Mouse (Mus musculus): ENCODE results near the gene Trim17. TPM values are rescaled to one million over a fixed set of nuclear protein-coding genes. Genes with fewer than 3 reads are reported as not detected.

The Trim17 gene
- polyA plus RNA-seq, 1 experiment from 2014 or later = 0.55 TPM

DNA sequence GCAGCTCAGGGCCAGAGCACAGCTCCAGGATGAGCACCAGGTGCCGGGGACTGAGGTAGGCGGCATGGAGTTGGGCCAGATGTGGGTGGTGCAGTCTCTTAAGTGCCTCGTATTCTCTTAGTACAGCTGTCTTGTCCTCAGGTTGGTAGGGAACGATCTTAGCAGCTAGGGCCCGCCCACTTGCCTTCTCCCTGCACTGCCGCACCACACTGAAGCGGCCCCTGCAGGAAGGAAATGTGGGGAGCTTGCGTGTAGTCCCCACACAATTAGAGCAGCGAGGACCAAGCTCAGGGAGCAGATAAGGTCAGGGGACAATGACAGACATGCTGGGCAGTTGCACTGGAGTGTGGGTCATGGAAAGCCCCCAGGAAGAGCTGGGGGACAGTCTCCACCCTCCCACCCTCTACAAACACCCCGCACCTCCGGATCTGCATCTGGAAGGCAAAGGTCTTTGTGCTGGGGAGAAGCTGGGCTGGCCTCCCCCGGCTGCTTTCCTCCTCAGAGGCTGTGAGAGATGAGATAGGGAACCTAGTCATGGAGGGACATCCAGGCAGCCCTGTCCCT is 41.4 kb downstream of the Trim17 start:
- Histone ChIP-seq H3K4me3 (no peak overlapping the region), H3K4me2 (replicated peaks) (no peak overlapping the region), H3K27ac (no peak overlapping the region), H3K27me3 (peaks cover 28% of the 10 kb centered on the region), H3K9me3 (no peaks in the 10 kb centered on the region), H3K4me1 (peaks cover 10% of the 10 kb centered on the region; the same call in 1 of the 2 replicates), H3K9ac (no peak overlapping the region), H3K36me3 (peaks cover 3% of the 10 kb centered on the region; the same call in 1 of the 2 replicates)
- WGBS = 58% methylated on average over 12 of the region's 12 CpGs
- ATAC-seq (ENCODE audit: insufficient number of reproducible peaks, insufficient read depth, low FRiP score, low TSS enrichment) = no peak

DNA sequence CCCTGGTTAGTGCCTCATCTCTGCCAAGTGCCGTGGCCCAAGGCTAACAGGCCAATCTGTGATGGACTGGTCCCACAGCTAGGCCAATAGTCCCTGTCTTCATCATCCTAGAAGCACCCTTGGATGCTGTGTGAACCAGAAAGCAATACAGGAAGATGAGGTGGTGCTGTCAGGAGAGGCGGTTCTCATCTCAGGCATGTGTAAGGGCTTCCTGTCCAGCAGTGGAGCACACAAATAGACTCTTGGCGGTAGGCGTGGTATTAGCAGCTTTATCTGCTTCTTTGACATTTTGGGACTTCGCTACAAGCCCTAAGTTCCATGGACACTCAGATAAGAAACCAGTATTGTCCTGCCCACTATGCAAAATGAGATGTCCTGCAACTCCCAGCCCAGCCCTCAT is 43.1 kb downstream of the Trim17 start:
- ATAC-seq (ENCODE audit: insufficient number of reproducible peaks, insufficient read depth, low FRiP score, low TSS enrichment) = no peak
- no peak overlapping the region for H3K4me2 ChIP-seq (replicated peaks)
- no peaks in the 10 kb centered on the region for H3K9me3 ChIP-seq
- no peak overlapping the region for H3K9ac ChIP-seq
- no peaks in the 10 kb centered on the region for H3K36me3 ChIP-seq
- WGBS = 82% methylated on average over 5 of the region's 5 CpGs
- H3K4me3 ChIP-seq = no peak overlapping the region
- H3K27ac ChIP-seq = no peak overlapping the region
- H3K27me3 ChIP-seq = peaks cover 28% of the 10 kb centered on the region
- peaks cover 10% of the 10 kb centered on the region; the same call in 1 of the 2 replicates for H3K4me1 ChIP-seq

DNA sequence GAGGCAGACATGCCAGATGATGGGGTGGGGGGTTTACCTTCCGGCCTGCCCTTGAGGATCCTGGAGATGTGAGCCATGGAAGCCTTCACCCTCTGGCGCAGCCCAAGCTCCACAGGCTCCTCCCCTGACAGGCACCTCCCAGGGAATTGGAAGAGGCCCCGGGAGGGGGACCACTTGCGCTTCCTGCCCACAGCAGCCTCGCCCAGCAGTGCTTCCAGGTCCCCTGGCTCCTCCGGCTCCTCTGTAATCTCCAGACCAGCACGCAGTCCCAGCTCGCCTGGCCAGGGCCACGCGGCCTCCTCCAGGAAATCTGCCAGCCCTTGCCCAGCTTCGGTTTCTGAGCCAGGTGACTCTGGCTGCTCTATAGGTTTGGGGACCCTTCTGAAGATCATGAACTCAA is 44.7 kb downstream of the Trim17 start:
- Histone ChIP-seq H3K27ac (no peak overlapping the region), H3K9me3 (no peaks in the 10 kb centered on the region), H3K27me3 (peaks cover 20% of the 10 kb centered on the region), H3K4me1 (peaks cover 7% of the 10 kb centered on the region; the same call in 1 of the 2 replicates), H3K4me3 (no peak overlapping the region), H3K4me2 (replicated peaks) (no peak overlapping the region), H3K9ac (no peak overlapping the region), H3K36me3 (no peaks in the 10 kb centered on the region)
- WGBS = 46% methylated on average over 11 of the region's 11 CpGs
- no peak for ATAC-seq (ENCODE audit: insufficient number of reproducible peaks, insufficient read depth, low FRiP score, low TSS enrichment)

DNA sequence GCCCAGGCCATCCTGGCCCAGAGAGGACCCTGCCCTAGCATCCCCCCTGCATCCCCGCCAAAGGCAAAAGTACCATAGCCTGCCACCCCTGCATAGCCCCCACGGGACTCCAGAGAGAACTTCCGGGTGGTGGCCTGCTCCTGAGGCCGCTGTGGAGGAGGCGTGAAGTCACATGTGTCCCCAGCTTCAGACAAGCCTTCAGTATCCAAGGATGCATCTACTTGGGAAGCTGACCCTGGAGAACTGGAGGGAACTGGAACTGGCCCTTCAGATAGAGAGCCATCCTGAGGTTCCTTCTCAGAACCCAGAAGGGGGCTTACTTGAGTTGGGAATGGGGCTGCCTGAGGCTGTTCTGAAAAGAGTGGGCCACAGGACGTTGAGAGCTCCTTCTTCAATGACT is 45.3 kb downstream of the Trim17 start:
- Histone ChIP-seq H3K27ac (no peak overlapping the region), H3K4me1 (no peaks in the 10 kb centered on the region; the same call in 1 of the 2 replicates), H3K9me3 (no peaks in the 10 kb centered on the region), H3K36me3 (no peaks in the 10 kb centered on the region), H3K9ac (no peak overlapping the region), H3K4me2 (replicated peaks) (no peak overlapping the region), H3K27me3 (peaks cover 13% of the 10 kb centered on the region), H3K4me3 (no peak overlapping the region)
- 64% methylated on average over 6 of the region's 6 CpGs for WGBS
- no peak for ATAC-seq (ENCODE audit: insufficient number of reproducible peaks, insufficient read depth, low FRiP score, low TSS enrichment)

DNA sequence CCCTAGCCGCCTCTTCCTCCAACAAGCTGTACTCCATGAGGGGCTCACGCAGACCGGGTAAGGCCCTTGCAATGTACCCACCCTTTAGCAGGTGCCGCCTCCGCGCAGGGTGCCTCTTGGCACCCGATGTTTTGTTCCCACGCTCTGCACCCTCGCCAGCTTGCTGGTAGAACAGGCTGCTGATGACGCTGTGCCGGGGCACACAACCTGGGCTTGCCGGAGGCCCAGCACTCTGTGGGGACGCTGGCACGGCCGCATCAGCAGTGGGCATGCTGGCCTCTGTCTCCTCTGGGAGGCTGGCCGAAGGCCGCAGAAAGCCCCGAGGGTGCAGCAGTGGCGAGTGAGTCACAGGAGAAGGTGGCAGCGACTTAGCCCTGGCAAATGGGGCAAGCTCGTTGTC is 46.1 kb downstream of the Trim17 start:
- Histone ChIP-seq H3K4me2 (replicated peaks) (no peak overlapping the region), H3K36me3 (no peaks in the 10 kb centered on the region), H3K27me3 (peaks cover 5% of the 10 kb centered on the region; the same call in 1 of the 2 replicates), H3K27ac (no peak overlapping the region), H3K9ac (no peak overlapping the region), H3K4me1 (no peaks in the 10 kb centered on the region), H3K9me3 (no peaks in the 10 kb centered on the region), H3K4me3 (no peak overlapping the region)
- 89% methylated on average over 21 of the region's 21 CpGs for WGBS
- ATAC-seq (ENCODE audit: insufficient number of reproducible peaks, insufficient read depth, low FRiP score, low TSS enrichment) = no peak

DNA sequence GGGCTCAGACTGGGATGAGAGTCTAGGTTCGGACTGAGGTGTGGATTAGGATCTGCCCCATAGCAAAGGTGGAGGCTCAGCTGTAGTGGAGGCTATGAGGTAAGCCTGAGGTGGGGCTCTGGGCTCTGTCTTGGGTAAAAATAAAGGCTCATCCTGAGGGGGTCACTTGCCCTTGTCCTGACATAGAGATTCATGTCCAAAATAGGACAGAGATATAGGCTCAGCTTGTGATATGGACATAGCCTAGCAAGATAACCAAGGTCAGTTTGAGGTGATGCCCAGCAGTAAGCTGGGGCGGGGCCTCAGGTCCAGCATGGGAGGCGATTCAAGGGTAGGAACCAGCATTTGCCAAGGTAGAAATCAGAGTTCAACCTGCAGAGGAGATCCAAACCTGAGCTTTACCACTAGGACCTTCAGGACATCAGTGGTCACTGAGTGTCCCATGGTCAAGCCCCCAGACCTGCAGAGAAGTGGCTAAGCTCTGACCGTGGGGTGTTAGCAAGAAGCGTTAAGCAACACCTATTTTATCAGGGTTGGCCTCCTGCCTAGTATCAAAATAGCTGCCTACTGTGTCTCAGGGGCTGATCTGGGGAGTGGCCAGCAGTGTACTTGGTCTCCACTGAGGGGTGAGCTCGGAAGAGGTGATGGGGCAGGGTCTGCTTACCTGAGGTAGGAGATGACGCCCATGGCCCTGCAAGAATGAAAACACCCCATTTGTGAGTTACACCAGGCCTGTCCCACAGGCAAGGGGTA is 48.0 kb downstream of the Trim17 start:
- H3K4me3 ChIP-seq = no peak overlapping the region
- no peak for ATAC-seq (ENCODE audit: insufficient number of reproducible peaks, insufficient read depth, low FRiP score, low TSS enrichment)
- H3K27me3 ChIP-seq = no peaks in the 10 kb centered on the region
- H3K9me3 ChIP-seq = no peaks in the 10 kb centered on the region
- H3K36me3 ChIP-seq = no peaks in the 10 kb centered on the region
- H3K27ac ChIP-seq = no peak overlapping the region
- H3K4me1 ChIP-seq = no peaks in the 10 kb centered on the region
- no peak overlapping the region for H3K4me2 ChIP-seq (replicated peaks)
- no peak overlapping the region for H3K9ac ChIP-seq
- 80% methylated on average over 7 of the region's 7 CpGs for WGBS

DNA sequence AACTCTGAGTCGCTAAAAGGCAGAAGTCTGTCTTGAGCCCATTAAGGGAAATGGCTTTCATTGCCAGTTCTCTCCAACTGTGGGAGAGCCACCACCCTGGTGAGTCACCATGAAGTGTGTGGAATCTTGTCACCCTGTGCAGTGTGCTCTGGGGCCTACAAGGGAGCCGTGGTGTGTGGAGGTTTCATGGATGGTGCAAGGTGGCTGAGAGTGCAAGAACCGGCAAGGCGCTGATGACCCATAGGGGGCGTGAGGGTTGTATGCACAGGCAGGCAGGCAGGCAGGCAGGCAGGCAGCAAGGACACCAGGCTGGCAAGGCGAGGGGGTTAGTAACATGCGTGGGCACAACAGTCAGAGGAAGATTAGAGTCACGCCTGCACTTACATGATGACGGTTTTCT is 60.6 kb downstream of the Trim17 start:
- Histone ChIP-seq H3K9me3 (no peaks in the 10 kb centered on the region), H3K27ac (no peak overlapping the region), H3K4me1 (no peaks in the 10 kb centered on the region), H3K27me3 (no peaks in the 10 kb centered on the region), H3K36me3 (no peaks in the 10 kb centered on the region), H3K4me3 (no peak overlapping the region), H3K9ac (no peak overlapping the region), H3K4me2 (replicated peaks) (no peak overlapping the region)
- WGBS = 31% methylated on average over 9 of the region's 9 CpGs
- no peak for ATAC-seq (ENCODE audit: insufficient number of reproducible peaks, insufficient read depth, low FRiP score, low TSS enrichment)

Small RNAs within 50 kb of the gene (microRNA-seq; reads per million reads assigned to microRNA genes)
- gene Gm44313 = 0.73 reads per million

Other genes with a start within 250 kb of the Trim17 start
- gene Olfr318, start 230.7 kb upstream of the Trim17 start, polyA plus RNA-seq (2016; fragmentation: Nextera tagmentation; extraction: Ambion mirVana) = not detected in 2 replicates
- not detected in 2 replicates for gene Olfr317, start 215.5 kb upstream of the Trim17 start, polyA plus RNA-seq (2016; fragmentation: Nextera tagmentation; extraction: Ambion mirVana)
- not detected in 2 replicates for gene Olfr316, start 202.0 kb upstream of the Trim17 start, polyA plus RNA-seq (2016; fragmentation: Nextera tagmentation; extraction: Ambion mirVana)
- not detected in 2 replicates for gene Olfr315, start 181.5 kb upstream of the Trim17 start, polyA plus RNA-seq (2016; fragmentation: Nextera tagmentation; extraction: Ambion mirVana)
- not detected in 2 replicates for gene Olfr314, start 171.7 kb upstream of the Trim17 start, polyA plus RNA-seq (2016; fragmentation: Nextera tagmentation; extraction: Ambion mirVana)
- 0.42 and 0.59 TPM in 2 replicates for gene Fam183b, start 152.7 kb upstream of the Trim17 start, polyA plus RNA-seq (2016; fragmentation: Nextera tagmentation; extraction: Ambion mirVana)
- not detected in 2 replicates for gene Olfr313, start 139.7 kb upstream of the Trim17 start, polyA plus RNA-seq (2016; fragmentation: Nextera tagmentation; extraction: Ambion mirVana)
- not detected in 2 replicates for gene Olfr312, start 125.4 kb upstream of the Trim17 start, polyA plus RNA-seq (2016; fragmentation: Nextera tagmentation; extraction: Ambion mirVana)
- not detected in 2 replicates for gene Olfr311, start 115.4 kb upstream of the Trim17 start, polyA plus RNA-seq (2016; fragmentation: Nextera tagmentation; extraction: Ambion mirVana)
- gene Gm12258, start 107.5 kb upstream of the Trim17 start, polyA plus RNA-seq (2016; fragmentation: Nextera tagmentation; extraction: Ambion mirVana) = 14.2 and 14.4 TPM in 2 replicates
- gene 2810021J22Rik, start 87.5 kb upstream of the Trim17 start, polyA plus RNA-seq (2016; fragmentation: Nextera tagmentation; extraction: Ambion mirVana) = 10.1 and 10.7 TPM in 2 replicates
- gene Zfp39, start 50.5 kb upstream of the Trim17 start, polyA plus RNA-seq (2016; fragmentation: Nextera tagmentation; extraction: Ambion mirVana) = 5.7 and 6.6 TPM in 2 replicates
- gene Btnl10, start 36.8 kb upstream of the Trim17 start, polyA plus RNA-seq (2016; fragmentation: Nextera tagmentation; extraction: Ambion mirVana) = not detected in 2 replicates
- gene Rnf187, start 15.8 kb upstream of the Trim17 start, polyA plus RNA-seq (2016; fragmentation: Nextera tagmentation; extraction: Ambion mirVana) = 366 and 374 TPM in 2 replicates
- 52.7 and 70.4 TPM in 2 replicates for gene Hist3h2ba, start 5.8 kb upstream of the Trim17 start, polyA plus RNA-seq (2016; fragmentation: Nextera tagmentation; extraction: Ambion mirVana)
- gene Hist3h2a, start within 50 bp of the Trim17 start, polyA plus RNA-seq (2016; fragmentation: Nextera tagmentation; extraction: Ambion mirVana) = 36.3 and 40.0 TPM in 2 replicates
- 22.7 and 23.3 TPM in 2 replicates for gene Trim11, start 23.4 kb downstream of the Trim17 start, polyA plus RNA-seq (2016; fragmentation: Nextera tagmentation; extraction: Ambion mirVana)
- gene Obscn, start 181.7 kb downstream of the Trim17 start, polyA plus RNA-seq (2016; fragmentation: Nextera tagmentation; extraction: Ambion mirVana) = 0.28 and 0.69 TPM in 2 replicates
- 3.8 TPM in 2 replicates for gene Iba57, start 209.1 kb downstream of the Trim17 start, polyA plus RNA-seq (2016; fragmentation: Nextera tagmentation; extraction: Ambion mirVana)
- gene Gjc2, start 228.5 kb downstream of the Trim17 start, polyA plus RNA-seq (2016; fragmentation: Nextera tagmentation; extraction: Ambion mirVana) = 0.50 and 1.00 TPM in 2 replicates
- gene Guk1, start 237.5 kb downstream of the Trim17 start, polyA plus RNA-seq (2016; fragmentation: Nextera tagmentation; extraction: Ambion mirVana) = 124 and 125 TPM in 2 replicates
- 90.9 and 98.5 TPM in 2 replicates for gene Mrpl55, start 247.8 kb downstream of the Trim17 start, polyA plus RNA-seq (2016; fragmentation: Nextera tagmentation; extraction: Ambion mirVana)

Measured in embryonic facial prominence, embryonic 12.5 days (tissue).